Mouse (Mus musculus) E14TG2a.4 (cell line): ENCODE measurements around the gene Traip.

Experiments
- CTCF ChIP-seq: conservative IDR thresholded peaks from 2 replicates; pipeline ENCODE4 v1.5.1; 2014; ENCODE audit warnings: low read length
- POU5F1 ChIP-seq: IDR thresholded peaks from 2 replicates; pipeline ENCODE4 v1.6.1; 2014; ENCODE audit warnings: low read length, borderline replicate concordance

- no peak for TF ChIP-seq CTCF
- no peak for TF ChIP-seq POU5F1
Measured at GRCm38 (mm10) chr9:107996049-107996448, 46.1 kb downstream of the Traip start, which contains the start of gene Gm20662.
